Mouse (Mus musculus): Measurements from ENCODE around the gene Dnajc11. TPM values are rescaled to one million over a fixed set of nuclear protein-coding genes. Genes with fewer than 3 reads are reported as not detected.

Dnajc11 gene
- polyA plus RNA-seq (2014; fragmentation: Nextera tagmentation; extraction: Ambion mirVana) = 72.0 TPM in 2 replicates

DNA sequence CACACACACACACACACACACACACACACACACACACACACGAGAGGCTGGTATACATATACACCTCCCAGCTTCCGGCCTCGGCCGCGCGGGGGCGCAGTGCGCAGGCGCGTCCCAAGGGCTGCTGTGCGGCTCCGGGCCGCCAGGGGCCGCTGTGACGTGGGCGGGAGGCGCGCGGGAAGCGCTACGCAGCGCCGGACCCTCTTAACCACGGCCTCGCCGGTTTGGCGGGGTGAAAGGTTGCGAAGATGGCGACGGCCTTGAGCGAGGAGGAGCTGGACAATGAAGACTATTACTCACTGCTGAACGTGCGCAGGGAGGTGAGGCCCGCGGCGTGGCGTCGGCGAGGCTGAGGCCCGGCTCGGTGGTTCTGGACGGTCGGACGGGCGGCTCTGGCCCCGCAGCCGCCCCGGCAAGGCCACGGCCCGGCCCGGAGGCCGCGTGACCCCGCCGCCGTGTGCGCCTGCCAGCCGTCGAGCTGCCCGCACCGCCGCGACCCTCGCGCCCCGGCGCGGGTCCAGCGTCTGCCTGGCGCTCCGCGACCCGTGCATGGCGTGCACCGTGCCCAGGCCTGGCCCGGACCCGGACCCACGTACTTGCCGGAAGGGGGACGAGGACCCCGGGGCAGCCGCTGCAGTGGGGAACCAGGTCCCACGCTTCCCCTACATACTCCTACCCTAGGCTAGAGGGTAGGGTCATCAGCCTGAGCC lies at the start of gene Dnajc11:
Dnajc11 (plus strand) TSS at position 187 of the 710 bp plus-strand sequence.
- Histone ChIP-seq H3K4me3 (replicated peaks; ENCODE audit: low read length) (peak within 1 kb of the TSS; percentile 98), H3K9me3 (ENCODE audit: control insufficient read depth, low read length) (no peaks in the 10 kb centered on the region), H3K27ac (peak within 1 kb of the TSS; percentile 47), H3K4me1 (replicated peaks; ENCODE audit: control insufficient read depth, insufficient read depth, low read length) (peaks cover 16% of the 10 kb centered on the region), H3K9ac (peak within 1 kb of the TSS; percentile 91), H3K27me3 (ENCODE audit: control insufficient read depth, insufficient read depth, low read length) (no peaks in the 10 kb centered on the region), H3K36me3 (replicated peaks; ENCODE audit: control insufficient read depth, insufficient read depth) (no peaks in the 10 kb centered on the region), H3K4me2 (replicated peaks) (peak within 1 kb of the TSS; percentile 87)
- ATAC-seq (ENCODE audit: low FRiP score) (peak; percentile 90), DNase-seq (ENCODE audit: low spot score) (peak; percentile 93)
- WGBS = under 1% methylated on average over 63 of the region's 83 CpGs

DNA sequence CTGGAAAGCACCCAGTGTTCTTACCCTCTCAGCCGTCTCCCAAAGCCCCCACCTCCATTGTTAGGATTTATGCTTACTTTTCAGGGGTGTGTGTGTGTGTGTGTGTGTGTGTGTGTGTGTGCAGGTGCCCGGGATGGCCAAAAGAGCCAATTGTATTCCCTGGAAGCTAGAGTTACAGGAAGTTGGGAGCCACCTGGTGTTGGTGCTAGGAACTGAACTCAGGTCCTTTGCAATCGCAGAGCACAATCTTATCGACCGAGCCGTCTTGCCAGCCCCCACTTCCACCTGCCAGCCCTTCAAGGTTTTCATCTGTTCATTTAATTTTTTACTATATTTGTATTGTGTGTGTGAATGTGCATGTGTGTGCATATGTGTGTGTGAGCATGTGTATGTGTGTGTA lies 40.2 kb upstream of the Dnajc11 start:
- 83% methylated on average over 6 of the region's 6 CpGs for WGBS
- Histone ChIP-seq H3K4me3 (replicated peaks; ENCODE audit: low read length) (no peak overlapping the region), H3K36me3 (replicated peaks; ENCODE audit: control insufficient read depth, insufficient read depth) (no peaks in the 10 kb centered on the region), H3K27ac (no peak overlapping the region), H3K9ac (no peak overlapping the region), H3K4me1 (replicated peaks; ENCODE audit: control insufficient read depth, insufficient read depth, low read length) (no peaks in the 10 kb centered on the region), H3K27me3 (ENCODE audit: control insufficient read depth, insufficient read depth, low read length) (no peaks in the 10 kb centered on the region), H3K9me3 (ENCODE audit: control insufficient read depth, low read length) (no peaks in the 10 kb centered on the region), H3K4me2 (replicated peaks) (no peak overlapping the region)
- no peak for ATAC-seq (ENCODE audit: low FRiP score)
- no peak for DNase-seq (ENCODE audit: low spot score)

DNA sequence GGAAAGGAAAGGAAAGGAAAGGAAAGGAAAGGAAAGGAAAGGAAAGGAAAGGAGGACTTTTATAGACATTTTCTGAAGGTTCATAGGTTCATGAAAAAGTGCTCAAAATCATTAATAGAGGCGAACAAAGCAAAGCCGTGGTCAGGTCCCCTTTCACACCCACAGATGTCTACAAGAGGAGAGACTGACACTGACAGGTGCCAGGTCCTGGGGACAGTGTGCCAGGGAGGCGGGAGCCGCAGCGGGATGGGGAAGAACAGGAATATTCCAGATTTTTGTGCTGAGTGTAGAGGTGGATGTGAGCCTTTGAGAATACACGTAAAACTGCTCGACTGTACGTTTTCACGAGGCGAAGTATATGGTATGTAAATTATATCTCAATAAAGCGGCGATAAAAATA lies 38.6 kb upstream of the Dnajc11 start:
- 90% methylated on average over 12 of the region's 12 CpGs for WGBS
- Histone ChIP-seq H3K4me1 (replicated peaks; ENCODE audit: control insufficient read depth, insufficient read depth, low read length) (no peaks in the 10 kb centered on the region), H3K27ac (no peak overlapping the region), H3K4me2 (replicated peaks) (no peak overlapping the region), H3K27me3 (ENCODE audit: control insufficient read depth, insufficient read depth, low read length) (no peaks in the 10 kb centered on the region), H3K9me3 (ENCODE audit: control insufficient read depth, low read length) (no peaks in the 10 kb centered on the region), H3K9ac (no peak overlapping the region), H3K36me3 (replicated peaks; ENCODE audit: control insufficient read depth, insufficient read depth) (no peaks in the 10 kb centered on the region), H3K4me3 (replicated peaks; ENCODE audit: low read length) (no peak overlapping the region)
- no peak for ATAC-seq (ENCODE audit: low FRiP score)
- DNase-seq (ENCODE audit: low spot score) = no peak

DNA sequence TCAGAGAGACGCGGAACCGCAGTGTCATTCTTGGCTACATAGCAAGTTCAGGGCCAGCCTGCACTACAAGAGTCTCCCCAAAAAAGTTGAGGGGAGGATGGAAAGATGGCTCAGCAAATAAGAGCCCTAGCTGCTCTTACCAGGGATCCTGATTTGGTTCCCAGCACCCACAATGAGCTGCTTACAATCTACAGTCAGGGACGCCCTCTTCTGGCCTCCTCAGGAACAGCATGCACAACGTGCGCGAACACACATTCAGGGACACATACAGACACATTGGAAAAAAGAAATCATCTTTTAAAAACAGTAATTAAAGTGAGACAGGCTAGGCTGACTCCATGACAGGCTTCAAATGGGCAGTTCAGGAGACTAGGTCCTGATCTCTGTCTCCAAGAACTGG lies 37.9 kb upstream of the Dnajc11 start:
- no peak for ATAC-seq (ENCODE audit: low FRiP score)
- 88% methylated on average over 7 of the region's 7 CpGs for WGBS
- H3K4me2 ChIP-seq (replicated peaks) = no peak overlapping the region

DNA sequence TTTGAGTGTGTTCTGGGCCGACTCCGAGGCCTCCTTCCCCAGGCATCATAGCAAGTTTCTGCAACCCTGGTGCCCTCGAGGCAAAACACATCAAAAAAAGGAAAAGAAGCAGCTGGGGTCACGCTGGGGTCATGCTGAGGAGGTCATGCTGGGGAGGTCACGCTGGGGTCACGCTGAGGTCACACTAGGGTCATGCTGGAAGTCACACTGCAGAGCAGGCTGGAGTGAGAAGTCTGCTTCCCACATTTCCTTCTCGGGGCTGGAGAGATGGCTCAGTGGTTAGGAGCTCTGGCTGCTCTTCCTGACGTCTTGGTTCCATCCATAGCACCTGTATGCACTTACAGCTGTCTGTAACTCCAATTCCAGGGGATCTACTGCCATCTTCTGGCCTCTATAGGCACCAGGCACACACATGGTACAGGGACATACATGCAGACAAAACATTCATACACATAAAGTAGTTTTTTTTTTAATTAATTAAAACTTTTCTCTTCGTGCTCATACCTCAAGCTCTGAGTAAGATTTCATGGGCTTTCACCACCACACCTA lies 36.3 kb upstream of the Dnajc11 start:
- no peak overlapping the region for H3K4me2 ChIP-seq (replicated peaks)
- H3K27me3 ChIP-seq (ENCODE audit: control insufficient read depth, insufficient read depth, low read length) = no peaks in the 10 kb centered on the region
- no peaks in the 10 kb centered on the region for H3K9me3 ChIP-seq (ENCODE audit: control insufficient read depth, low read length)
- no peaks in the 10 kb centered on the region for H3K36me3 ChIP-seq (replicated peaks; ENCODE audit: control insufficient read depth, insufficient read depth)
- H3K27ac ChIP-seq = no peak overlapping the region
- WGBS = 73% methylated on average over 9 of the region's 9 CpGs
- ATAC-seq (ENCODE audit: low FRiP score) (no peak), DNase-seq (ENCODE audit: low spot score) (no peak)
- H3K4me3 ChIP-seq (replicated peaks; ENCODE audit: low read length) = no peak overlapping the region
- H3K4me1 ChIP-seq (replicated peaks; ENCODE audit: control insufficient read depth, insufficient read depth, low read length) = no peaks in the 10 kb centered on the region
- H3K9ac ChIP-seq = no peak overlapping the region

More for the DNA sequence above, 37.9 kb upstream of the Dnajc11 start:
- DNase-seq (ENCODE audit: low spot score) = no peak
- H3K9ac ChIP-seq = no peak overlapping the region
- no peaks in the 10 kb centered on the region for H3K36me3 ChIP-seq (replicated peaks; ENCODE audit: control insufficient read depth, insufficient read depth)
- H3K4me1 ChIP-seq (replicated peaks; ENCODE audit: control insufficient read depth, insufficient read depth, low read length) = no peaks in the 10 kb centered on the region
- H3K27ac ChIP-seq = no peak overlapping the region
- H3K9me3 ChIP-seq (ENCODE audit: control insufficient read depth, low read length) = no peaks in the 10 kb centered on the region
- H3K27me3 ChIP-seq (ENCODE audit: control insufficient read depth, insufficient read depth, low read length) = no peaks in the 10 kb centered on the region
- no peak overlapping the region for H3K4me3 ChIP-seq (replicated peaks; ENCODE audit: low read length)

DNA sequence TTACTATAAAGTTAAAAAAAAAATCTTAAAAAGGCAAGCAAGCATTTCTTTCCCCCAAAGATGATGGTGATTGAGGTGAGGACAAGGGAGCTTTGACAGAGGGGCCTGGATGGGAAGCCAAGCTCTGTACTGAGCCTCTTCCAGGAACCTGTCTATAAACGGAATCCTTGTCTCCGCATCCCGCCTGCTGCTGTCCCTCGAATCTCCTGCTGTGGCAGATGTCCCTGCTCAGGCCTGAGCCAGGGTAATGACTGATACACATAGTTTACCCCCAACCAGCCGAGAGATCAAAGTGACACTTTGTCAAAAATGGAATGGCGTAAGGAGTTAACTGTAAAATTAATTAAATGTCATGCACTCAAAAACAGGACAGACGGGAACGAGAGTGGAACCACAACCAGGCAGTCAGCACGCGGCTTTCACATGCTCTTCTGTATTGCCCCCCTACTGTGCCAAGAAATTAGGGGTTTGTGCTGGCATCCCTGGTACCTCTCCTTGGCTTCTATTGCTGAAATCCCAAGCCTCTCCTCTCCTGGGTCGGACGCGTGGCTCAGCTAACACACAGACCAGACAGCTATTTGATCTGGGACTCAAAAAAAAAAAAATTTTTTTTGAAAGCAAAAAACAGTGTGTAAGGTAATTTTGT lies 34.8 kb upstream of the Dnajc11 start:
- no peak overlapping the region for H3K27ac ChIP-seq
- H3K9me3 ChIP-seq (ENCODE audit: control insufficient read depth, low read length) = no peaks in the 10 kb centered on the region
- no peaks in the 10 kb centered on the region for H3K36me3 ChIP-seq (replicated peaks; ENCODE audit: control insufficient read depth, insufficient read depth)
- DNase-seq (ENCODE audit: low spot score) (no peak), ATAC-seq (ENCODE audit: low FRiP score) (no peak)
- H3K9ac ChIP-seq = no peak overlapping the region
- H3K4me1 ChIP-seq (replicated peaks; ENCODE audit: control insufficient read depth, insufficient read depth, low read length) = no peaks in the 10 kb centered on the region
- no peaks in the 10 kb centered on the region for H3K27me3 ChIP-seq (ENCODE audit: control insufficient read depth, insufficient read depth, low read length)
- no peak overlapping the region for H3K4me3 ChIP-seq (replicated peaks; ENCODE audit: low read length)
- no peak overlapping the region for H3K4me2 ChIP-seq (replicated peaks)
- 37% methylated on average over 13 of the region's 13 CpGs for WGBS

DNA sequence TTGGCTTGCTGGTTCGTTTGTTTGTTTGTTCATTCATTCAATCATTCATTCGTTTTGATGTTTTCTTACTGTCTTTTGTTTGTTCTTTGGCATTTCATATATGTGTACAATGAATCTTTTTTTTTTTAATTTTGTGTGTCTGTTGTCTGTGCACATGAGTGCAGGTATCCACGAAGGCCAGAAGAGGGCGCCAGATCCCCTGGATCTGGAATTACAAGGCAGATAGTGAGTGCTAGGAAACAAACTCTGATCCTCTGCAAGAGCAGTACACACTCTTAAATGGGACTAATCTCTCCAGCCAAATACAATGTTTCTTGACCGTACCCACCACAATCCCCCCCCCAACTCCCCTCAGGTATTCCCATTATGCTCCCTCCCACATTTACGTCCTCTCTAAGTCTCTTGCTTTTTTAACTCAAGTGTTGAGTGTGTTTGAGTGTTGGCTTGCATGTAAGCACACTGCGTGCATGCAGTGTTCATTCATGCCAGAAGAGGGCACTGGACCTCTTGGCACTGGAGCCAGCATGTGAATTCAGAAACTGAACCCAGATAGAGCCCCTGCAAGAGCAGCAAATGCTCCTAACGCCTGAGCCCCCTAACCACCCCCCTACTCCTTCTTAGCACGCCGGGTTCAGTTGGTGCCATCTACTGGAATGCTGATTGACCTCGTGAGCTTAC lies 33.6 kb upstream of the Dnajc11 start:
- no peak for ATAC-seq (ENCODE audit: low FRiP score)
- no peaks in the 10 kb centered on the region for H3K9me3 ChIP-seq (ENCODE audit: control insufficient read depth, low read length)
- DNase-seq (ENCODE audit: low spot score) = no peak
- H3K27ac ChIP-seq = no peak overlapping the region
- no peak overlapping the region for H3K9ac ChIP-seq
- H3K4me1 ChIP-seq (replicated peaks; ENCODE audit: control insufficient read depth, insufficient read depth, low read length) = no peaks in the 10 kb centered on the region
- no peak overlapping the region for H3K4me2 ChIP-seq (replicated peaks)
- 75% methylated on average over 11 of the region's 11 CpGs for WGBS
- H3K4me3 ChIP-seq (replicated peaks; ENCODE audit: low read length) = no peak overlapping the region
- H3K36me3 ChIP-seq (replicated peaks; ENCODE audit: control insufficient read depth, insufficient read depth) = no peaks in the 10 kb centered on the region
- no peaks in the 10 kb centered on the region for H3K27me3 ChIP-seq (ENCODE audit: control insufficient read depth, insufficient read depth, low read length)

DNA sequence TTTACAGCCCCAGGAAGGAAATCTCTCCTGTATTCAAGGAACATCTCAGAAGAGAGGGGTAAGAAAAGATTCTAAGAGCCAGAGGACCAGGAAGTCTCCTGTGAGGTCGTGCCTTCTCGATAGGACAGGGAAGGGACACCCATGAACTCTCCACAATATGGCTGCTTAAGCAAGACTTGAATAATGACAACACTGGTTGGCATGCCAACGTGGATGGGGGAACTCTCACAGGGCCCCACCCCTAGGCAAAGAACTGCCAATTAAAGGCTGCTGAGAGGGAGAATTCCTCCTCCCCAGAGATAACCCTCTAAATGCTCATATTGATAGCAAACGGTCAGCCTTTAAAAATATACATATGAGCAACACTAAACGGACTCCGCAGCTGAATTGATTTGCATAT lies 32.8 kb upstream of the Dnajc11 start:
- H3K4me1 ChIP-seq (replicated peaks; ENCODE audit: control insufficient read depth, insufficient read depth, low read length) = no peaks in the 10 kb centered on the region
- H3K4me2 ChIP-seq (replicated peaks) = no peak overlapping the region
- no peak overlapping the region for H3K4me3 ChIP-seq (replicated peaks; ENCODE audit: low read length)
- ATAC-seq (ENCODE audit: low FRiP score) (no peak), DNase-seq (ENCODE audit: low spot score) (no peak)
- no peak overlapping the region for H3K27ac ChIP-seq
- H3K36me3 ChIP-seq (replicated peaks; ENCODE audit: control insufficient read depth, insufficient read depth) = no peaks in the 10 kb centered on the region
- H3K9me3 ChIP-seq (ENCODE audit: control insufficient read depth, low read length) = no peaks in the 10 kb centered on the region
- H3K9ac ChIP-seq = no peak overlapping the region
- H3K27me3 ChIP-seq (ENCODE audit: control insufficient read depth, insufficient read depth, low read length) = no peaks in the 10 kb centered on the region
- 58% methylated on average over 6 of the region's 6 CpGs for whole genome bisulfite sequencing

DNA sequence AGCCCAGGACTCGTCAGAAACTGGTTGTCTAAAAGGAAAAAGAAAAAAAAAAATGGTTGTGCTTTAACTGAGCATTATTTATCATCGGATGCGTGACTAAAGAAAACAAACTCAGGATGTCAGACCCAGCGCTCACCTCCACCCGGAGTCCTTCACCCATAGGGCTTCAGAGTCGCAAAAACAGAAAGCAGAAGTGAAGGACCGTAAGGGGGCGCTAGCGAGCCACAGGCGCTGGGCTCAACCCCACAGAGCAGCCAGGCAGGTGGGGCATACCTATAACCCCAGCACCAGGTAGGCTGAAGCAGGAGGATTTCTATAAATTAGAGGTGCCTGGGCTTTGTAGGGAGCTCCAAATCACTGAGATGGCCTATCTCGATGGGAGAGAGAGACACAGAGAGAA lies 32.1 kb upstream of the Dnajc11 start:
- ATAC-seq (ENCODE audit: low FRiP score) (no peak), DNase-seq (ENCODE audit: low spot score) (no peak)
- Histone ChIP-seq H3K4me1 (replicated peaks; ENCODE audit: control insufficient read depth, insufficient read depth, low read length) (peaks cover 4% of the 10 kb centered on the region; the same call in 1 of the 2 replicates), H3K27ac (no peak overlapping the region), H3K36me3 (replicated peaks; ENCODE audit: control insufficient read depth, insufficient read depth) (no peaks in the 10 kb centered on the region), H3K9ac (no peak overlapping the region), H3K9me3 (ENCODE audit: control insufficient read depth, low read length) (no peaks in the 10 kb centered on the region), H3K4me2 (replicated peaks) (no peak overlapping the region), H3K27me3 (ENCODE audit: control insufficient read depth, insufficient read depth, low read length) (no peaks in the 10 kb centered on the region), H3K4me3 (replicated peaks; ENCODE audit: low read length) (no peak overlapping the region)
- 66% methylated on average over 11 of the region's 11 CpGs for WGBS

All from hindbrain, embryonic 14.5 days (tissue).